Mouse (Mus musculus): ENCODE measurements around the gene Fam129b. TPM values are rescaled to one million over a fixed set of nuclear protein-coding genes. Genes with fewer than 3 reads are reported as not detected.

Gene Fam129b
- polyA plus RNA-seq, 1 experiment from 2014 or later = 7.0 TPM

DNA sequence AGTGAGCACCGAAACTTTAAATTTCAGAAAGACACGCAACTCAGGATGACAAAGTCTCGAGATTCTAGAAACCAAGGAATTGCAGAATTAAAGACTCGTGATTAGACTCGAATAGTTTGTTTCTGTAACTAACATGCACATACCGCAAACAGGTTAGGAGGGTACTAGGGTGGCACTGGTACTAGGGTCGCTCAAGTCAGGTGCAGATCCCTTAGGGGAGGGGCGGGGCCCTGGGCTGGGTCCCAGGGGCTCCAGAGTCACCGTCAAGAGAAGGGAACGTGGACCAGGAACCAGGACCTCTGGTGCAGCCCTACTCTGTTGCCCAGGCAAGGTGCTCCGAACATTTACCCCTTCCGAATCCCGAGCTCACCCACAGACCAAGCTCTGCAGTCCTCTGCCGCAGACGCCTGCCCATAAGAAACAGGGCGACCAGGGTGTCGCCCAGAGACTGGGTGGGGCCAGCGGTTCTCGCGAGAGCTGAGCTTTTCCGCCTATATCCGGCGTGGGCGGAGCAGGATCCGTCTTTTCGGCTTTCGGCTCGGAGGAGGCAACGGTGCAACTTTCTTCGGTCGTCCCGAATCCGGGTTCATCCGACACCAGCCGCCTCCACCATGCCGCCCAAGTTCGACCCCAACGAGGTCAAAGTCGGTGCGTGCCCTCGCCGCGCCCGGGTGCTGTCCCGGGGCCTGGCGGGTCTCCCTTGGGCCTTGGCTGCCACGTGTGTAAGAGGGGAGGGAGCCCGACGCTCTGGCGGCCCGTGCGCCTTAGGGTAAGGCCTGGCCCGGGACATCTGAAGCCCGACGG, 85.5 kb downstream of the Fam129b start, which contains the start of the genes Rpl12 and Lrsam1:
TSS of gene Rpl12 (plus strand) at position 368 of the 804 bp plus-strand sequence.
TSS of gene Lrsam1 (minus strand) at position 423 of the 804 bp plus-strand sequence.
- peaks cover 62% of the 10 kb centered on the region for H3K4me1 ChIP-seq (replicated peaks)
- peak within 1 kb of the TSS; percentile 95 for H3K27ac ChIP-seq
- no peaks in the 10 kb centered on the region for H3K9me3 ChIP-seq (replicated peaks)
- peak within 1 kb of the TSS; percentile 84 for H3K4me3 ChIP-seq (replicated peaks)
- H3K36me3 ChIP-seq = peaks cover 32% of the 10 kb centered on the region
- H3K27me3 ChIP-seq = no peaks in the 10 kb centered on the region
- peak; percentile 85 for ATAC-seq (ENCODE audit: low read depth)
- peak; percentile 89 for DNase-seq
- peak within 1 kb of the TSS; percentile 95 for H3K9ac ChIP-seq
- 3% methylated on average over 55 of the region's 55 CpGs for WGBS (ENCODE audit: insufficient replicate concordance)
- H3K4me2 ChIP-seq = peak within 1 kb of the TSS; percentile 97

DNA sequence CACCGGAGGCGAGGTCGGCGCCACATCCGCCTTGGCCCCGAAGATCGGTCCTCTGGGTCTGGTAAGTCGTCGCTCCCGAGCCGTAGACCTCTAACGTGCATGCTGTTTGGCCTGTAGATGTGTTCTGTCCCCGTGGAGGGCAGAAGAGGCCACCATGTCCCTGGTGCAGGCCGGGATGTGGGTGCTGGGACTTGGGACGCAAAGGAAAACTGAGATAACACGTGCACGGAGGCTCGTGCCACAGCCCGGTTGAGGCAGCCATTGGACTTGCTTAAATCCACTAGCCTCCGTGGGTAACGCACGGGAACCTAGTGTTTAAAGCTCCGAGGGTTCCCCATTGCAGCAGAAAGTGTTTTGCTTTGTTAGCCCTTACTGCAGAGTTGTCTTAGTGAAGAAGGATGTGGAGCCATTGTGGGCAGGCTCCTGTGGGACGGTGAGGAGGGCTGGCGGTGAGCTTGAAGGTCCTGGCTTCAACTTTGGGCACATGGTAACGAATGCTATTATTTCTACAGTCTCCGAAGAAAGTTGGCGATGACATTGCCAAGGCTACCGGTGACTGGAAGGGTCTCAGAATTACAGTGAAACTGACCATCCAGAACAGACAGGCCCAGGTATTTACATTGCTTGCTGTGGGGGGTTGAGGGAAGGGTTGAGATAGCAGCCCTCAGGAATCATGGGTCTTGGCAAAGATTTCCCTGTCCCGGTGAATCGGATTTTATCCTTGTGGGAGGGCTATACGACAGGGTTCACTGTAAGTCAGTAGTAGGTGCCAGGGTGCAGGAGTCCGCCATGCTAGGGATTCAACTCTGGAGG, 86.4 kb downstream of the Fam129b start:
- peaks cover 30% of the 10 kb centered on the region for H3K36me3 ChIP-seq
- under 1% methylated on average over 33 of the region's 33 CpGs for WGBS (ENCODE audit: insufficient replicate concordance)
- H3K4me1 ChIP-seq (replicated peaks) = peaks cover 65% of the 10 kb centered on the region
- H3K27ac ChIP-seq = peak overlapping the region; percentile 95
- H3K9me3 ChIP-seq (replicated peaks) = no peaks in the 10 kb centered on the region
- peak overlapping the region; percentile 97 for H3K4me2 ChIP-seq
- ATAC-seq (ENCODE audit: low read depth) (no peak), DNase-seq (no peak)
- no peaks in the 10 kb centered on the region for H3K27me3 ChIP-seq
- H3K9ac ChIP-seq = peak overlapping the region; percentile 95
- peak overlapping the region; percentile 84 for H3K4me3 ChIP-seq (replicated peaks)

DNA sequence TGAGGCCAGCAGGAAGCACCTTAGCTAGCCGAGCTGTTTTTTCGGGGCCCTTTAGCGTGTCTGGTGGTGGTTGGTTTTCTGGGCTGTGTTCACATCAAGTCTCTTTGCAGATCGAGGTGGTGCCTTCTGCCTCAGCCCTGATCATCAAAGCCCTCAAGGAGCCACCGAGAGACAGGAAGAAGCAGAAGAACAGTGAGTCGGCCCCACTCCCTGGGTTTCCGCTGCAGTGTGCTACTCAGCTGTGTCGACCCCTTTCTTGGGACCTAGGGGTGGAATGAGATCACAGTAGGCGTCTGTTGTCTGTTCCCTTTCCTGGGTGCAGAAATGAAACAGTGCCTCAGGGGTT, 86.9 kb downstream of the Fam129b start:
- H3K4me3 ChIP-seq (replicated peaks) = peak overlapping the region; percentile 84
- ATAC-seq (ENCODE audit: low read depth) = no peak
- DNase-seq = no peak
- peaks cover 71% of the 10 kb centered on the region for H3K4me1 ChIP-seq (replicated peaks)
- peak overlapping the region; percentile 97 for H3K4me2 ChIP-seq
- H3K9ac ChIP-seq = peak overlapping the region; percentile 95
- peak overlapping the region; percentile 95 for H3K27ac ChIP-seq
- H3K9me3 ChIP-seq (replicated peaks) = no peaks in the 10 kb centered on the region
- no peaks in the 10 kb centered on the region for H3K27me3 ChIP-seq
- WGBS (ENCODE audit: insufficient replicate concordance) = 2% methylated on average over 9 of the region's 9 CpGs
- H3K36me3 ChIP-seq = peaks cover 30% of the 10 kb centered on the region

DNA sequence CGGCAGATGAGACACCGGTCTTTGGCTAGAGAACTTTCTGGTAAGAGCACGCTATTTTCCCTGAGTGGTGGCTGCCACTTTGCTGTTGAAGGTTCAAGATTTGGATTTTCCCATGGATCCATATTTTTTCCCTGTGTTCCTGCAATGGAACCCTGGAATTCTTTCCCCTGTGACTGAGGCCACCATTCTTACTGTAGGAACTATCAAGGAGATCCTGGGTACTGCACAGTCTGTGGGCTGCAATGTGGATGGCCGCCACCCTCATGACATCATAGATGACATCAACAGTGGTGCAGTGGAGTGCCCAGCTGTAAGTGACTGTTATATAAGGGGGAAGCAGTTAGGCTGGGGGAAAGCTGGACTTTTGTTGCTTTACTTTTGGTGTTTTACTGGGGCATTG, 87.6 kb downstream of the Fam129b start:
- Histone ChIP-seq H3K27ac (peak overlapping the region; percentile 95), H3K27me3 (no peaks in the 10 kb centered on the region), H3K4me2 (peak overlapping the region; percentile 97), H3K9ac (peak overlapping the region; percentile 95), H3K4me1 (replicated peaks) (peaks cover 76% of the 10 kb centered on the region), H3K36me3 (peaks cover 30% of the 10 kb centered on the region), H3K9me3 (replicated peaks) (no peaks in the 10 kb centered on the region), H3K4me3 (replicated peaks) (peak overlapping the region; percentile 84)
- WGBS (ENCODE audit: insufficient replicate concordance) = 30% methylated on average over 4 of the region's 4 CpGs
- no peak for ATAC-seq (ENCODE audit: low read depth)
- no peak for DNase-seq

DNA sequence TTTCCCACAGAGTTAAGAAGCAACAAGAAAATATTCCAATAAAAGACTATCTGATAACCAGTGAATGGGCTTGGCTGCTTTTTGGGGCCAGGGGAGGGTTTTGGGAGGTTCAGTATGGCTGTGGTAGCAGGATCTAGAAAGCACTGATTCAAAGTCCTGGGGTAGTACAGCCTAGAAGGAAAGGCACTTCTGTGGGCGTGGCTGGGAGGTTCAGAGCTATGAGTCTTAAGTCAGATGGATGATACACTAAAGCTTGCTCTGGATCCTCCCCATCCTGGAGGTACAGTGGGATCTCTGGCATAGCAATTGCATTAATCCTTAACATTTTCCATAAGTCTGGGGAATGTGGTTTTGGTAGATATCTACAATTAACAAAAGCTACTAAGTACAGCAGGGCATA, 88.1 kb downstream of the Fam129b start:
- WGBS (ENCODE audit: insufficient replicate concordance) = 32% methylated on average over 1 of the region's 1 CpGs
- peak overlapping the region; percentile 95 for H3K9ac ChIP-seq
- peaks cover 30% of the 10 kb centered on the region for H3K36me3 ChIP-seq
- H3K27ac ChIP-seq = peak overlapping the region; percentile 95
- ATAC-seq (ENCODE audit: low read depth) (no peak), DNase-seq (no peak)
- H3K4me2 ChIP-seq = peak overlapping the region; percentile 97
- no peaks in the 10 kb centered on the region for H3K27me3 ChIP-seq
- no peaks in the 10 kb centered on the region for H3K9me3 ChIP-seq (replicated peaks)
- peak overlapping the region; percentile 84 for H3K4me3 ChIP-seq (replicated peaks)
- H3K4me1 ChIP-seq (replicated peaks) = peaks cover 76% of the 10 kb centered on the region

DNA sequence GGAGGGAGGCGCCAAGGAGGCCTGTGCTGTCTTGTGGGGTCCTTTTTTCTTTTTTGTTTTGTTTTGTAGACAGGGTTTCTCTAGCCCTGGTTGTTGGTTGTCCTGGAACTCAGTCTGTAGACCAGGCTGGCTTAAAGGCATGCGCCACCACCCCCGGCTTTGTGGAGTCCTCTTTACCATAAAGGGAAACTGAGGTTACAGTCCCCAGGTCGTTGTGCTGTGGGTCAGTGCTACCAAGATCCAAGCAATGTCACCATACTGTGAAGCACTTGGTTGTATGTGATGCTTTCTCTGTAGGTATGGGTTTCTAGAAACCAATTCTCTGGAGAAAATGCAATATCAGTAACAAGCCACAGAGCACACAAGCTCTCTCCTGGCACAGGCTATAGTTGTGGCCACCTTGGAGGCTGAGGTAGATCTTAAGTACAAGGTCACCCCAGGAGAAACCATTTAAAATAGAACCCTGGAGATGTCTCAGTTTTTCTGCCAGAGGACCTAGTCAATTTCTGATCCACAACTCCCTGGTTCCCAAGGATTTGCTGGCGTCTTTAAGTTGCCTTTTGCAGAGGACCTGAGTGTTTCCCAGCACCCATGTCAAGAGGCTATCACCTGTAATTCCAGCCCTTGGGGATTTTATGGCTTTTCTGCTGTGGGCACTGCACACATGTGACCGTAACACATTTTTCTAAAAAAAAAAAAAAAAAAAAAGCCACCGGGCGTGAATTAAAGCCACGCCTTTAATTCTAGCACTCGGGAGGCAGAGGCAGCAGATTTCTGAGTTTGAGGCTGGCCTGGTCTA, 88.9 kb downstream of the Fam129b start:
- H3K4me1 ChIP-seq (replicated peaks) = peaks cover 72% of the 10 kb centered on the region

DNA sequence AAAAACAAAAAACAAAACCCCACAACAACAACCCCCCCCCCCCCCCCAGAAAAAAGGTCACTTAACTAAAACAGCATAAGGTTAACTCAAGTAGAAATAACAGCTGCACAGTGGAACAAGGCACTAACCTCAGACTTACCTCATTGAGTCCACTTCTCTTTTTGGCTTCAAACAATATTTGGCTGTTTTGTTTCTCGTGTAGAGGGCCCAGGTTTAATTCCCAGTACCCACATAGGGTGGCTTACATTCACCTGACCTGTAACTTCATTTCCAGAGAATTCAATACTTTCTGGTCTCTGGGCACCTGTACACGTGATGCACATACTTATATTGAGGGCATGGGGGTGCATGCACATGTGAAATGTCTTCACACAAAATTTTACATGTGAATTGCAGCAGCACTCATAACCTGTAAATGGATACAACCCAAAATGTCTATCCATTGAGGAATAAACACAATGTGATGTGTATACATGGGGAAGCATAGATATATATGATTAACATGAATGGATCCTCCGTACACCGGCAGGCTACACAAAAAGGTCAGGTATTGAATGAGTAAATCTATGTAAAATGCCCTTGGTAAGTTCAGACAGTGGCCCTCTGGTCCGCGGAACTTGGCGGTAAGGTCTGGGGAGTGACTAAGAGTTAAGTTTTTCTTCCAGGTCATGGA, 89.7 kb downstream of the Fam129b start:
- H3K4me2 ChIP-seq = peak overlapping the region; percentile 97
- no peaks in the 10 kb centered on the region for H3K9me3 ChIP-seq (replicated peaks)
- ATAC-seq (ENCODE audit: low read depth) = no peak
- H3K4me1 ChIP-seq (replicated peaks) = peaks cover 66% of the 10 kb centered on the region
- H3K9ac ChIP-seq = peak overlapping the region; percentile 87
- peaks cover 30% of the 10 kb centered on the region for H3K36me3 ChIP-seq
- 5% methylated on average over 7 of the region's 7 CpGs for WGBS (ENCODE audit: insufficient replicate concordance)
- no peak for DNase-seq
- peak overlapping the region; percentile 81 for H3K4me3 ChIP-seq (replicated peaks)
- no peaks in the 10 kb centered on the region for H3K27me3 ChIP-seq
- H3K27ac ChIP-seq = peak overlapping the region; percentile 95

More for the DNA sequence above, 88.9 kb downstream of the Fam129b start:
- ATAC-seq (ENCODE audit: low read depth) = no peak
- Histone ChIP-seq H3K9me3 (replicated peaks) (no peaks in the 10 kb centered on the region), H3K27ac (peak overlapping the region; percentile 95), H3K9ac (peak overlapping the region; percentile 95), H3K4me3 (replicated peaks) (peak overlapping the region; percentile 84), H3K27me3 (no peaks in the 10 kb centered on the region), H3K36me3 (peaks cover 30% of the 10 kb centered on the region), H3K4me2 (peak overlapping the region; percentile 97)
- 21% methylated on average over 10 of the region's 10 CpGs for WGBS (ENCODE audit: insufficient replicate concordance)
- no peak for DNase-seq

DNA sequence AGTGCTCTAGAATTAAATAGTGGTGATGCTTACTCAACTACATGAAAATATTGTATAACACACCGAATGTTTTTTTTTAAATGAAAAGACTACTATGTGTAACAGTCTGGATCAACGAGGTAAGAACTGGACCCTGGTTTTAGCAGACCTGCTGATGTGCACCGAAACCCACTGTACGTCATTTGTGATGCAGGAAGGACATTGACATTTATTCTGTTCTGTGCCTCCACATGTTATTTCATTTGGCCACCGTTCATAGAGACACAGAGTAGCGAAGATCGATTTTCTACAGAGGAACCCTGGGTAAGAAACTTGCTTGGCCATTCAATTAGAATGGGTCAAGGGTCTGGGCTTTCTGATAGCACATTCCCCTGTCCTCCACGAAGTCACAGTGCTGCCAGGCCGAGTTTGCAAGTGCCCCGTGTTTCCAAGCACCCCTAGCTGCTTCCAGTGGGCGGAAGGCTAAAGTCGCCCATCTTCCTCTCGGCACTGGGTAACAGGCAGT, 90.3 kb downstream of the Fam129b start:
- ATAC-seq (ENCODE audit: low read depth) (no peak), DNase-seq (no peak)
- Histone ChIP-seq H3K4me3 (replicated peaks) (peak overlapping the region; percentile 81), H3K36me3 (peaks cover 30% of the 10 kb centered on the region), H3K9me3 (replicated peaks) (no peaks in the 10 kb centered on the region), H3K27ac (peak overlapping the region; percentile 95), H3K4me2 (peak overlapping the region; percentile 97), H3K27me3 (no peaks in the 10 kb centered on the region), H3K9ac (peak overlapping the region; percentile 87), H3K4me1 (replicated peaks) (peaks cover 60% of the 10 kb centered on the region)
- WGBS (ENCODE audit: insufficient replicate concordance) = 6% methylated on average over 13 of the region's 13 CpGs

DNA sequence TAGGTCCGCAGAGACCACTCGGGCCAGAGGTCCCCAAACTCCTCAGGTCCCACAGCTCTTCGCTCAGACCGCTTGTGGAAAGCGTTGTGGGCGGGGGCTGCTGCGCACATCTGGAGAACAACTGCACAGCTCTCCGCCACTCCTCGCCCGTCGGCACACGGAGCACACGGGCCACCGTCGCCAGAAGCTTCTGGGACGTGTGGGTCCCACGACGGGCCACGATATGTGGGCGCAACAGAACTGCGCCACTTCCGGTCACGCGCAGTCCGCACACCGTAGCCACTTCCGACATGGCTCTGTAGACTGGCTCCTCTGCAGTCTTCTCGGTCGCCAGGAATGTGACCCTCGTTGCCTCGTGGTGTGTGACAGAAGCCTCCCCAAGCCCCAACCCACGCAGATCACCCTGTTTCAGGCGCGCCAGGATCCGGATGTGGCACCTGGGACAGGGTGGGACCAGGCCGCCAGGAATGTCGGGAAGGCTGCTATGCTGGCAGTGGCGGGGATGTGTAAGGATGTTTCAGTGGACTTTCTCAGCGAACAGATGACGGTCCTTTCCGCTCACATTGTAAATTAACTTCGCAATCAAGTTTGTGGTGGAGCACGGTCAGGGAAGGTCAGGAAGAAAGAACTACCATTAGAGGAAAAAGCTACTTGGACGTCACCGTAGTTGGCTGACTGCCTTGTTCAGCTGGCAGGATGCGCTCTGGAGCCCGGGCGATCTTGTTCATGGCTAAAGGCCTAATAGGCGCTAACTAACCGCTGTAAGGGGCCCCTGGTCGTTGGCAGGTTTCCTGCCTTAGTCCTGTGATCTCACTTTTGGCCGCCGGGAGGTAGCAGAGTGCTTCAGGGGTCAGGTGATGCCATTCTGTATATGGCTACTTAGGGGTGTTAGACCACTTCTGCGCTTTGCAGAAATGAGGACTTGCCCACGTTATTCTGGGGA, 91.0 kb downstream of the Fam129b start:
- peak; percentile 73 for DNase-seq
- Histone ChIP-seq H3K27me3 (no peaks in the 10 kb centered on the region), H3K36me3 (peaks cover 29% of the 10 kb centered on the region), H3K9ac (peak overlapping the region; percentile 87), H3K4me3 (replicated peaks) (peak overlapping the region; percentile 81), H3K9me3 (replicated peaks) (no peaks in the 10 kb centered on the region), H3K27ac (peak overlapping the region; percentile 95), H3K4me2 (peak overlapping the region; percentile 97), H3K4me1 (replicated peaks) (peaks cover 56% of the 10 kb centered on the region)
- ATAC-seq (ENCODE audit: low read depth) = peak; percentile 80
- WGBS (ENCODE audit: insufficient replicate concordance) = under 1% methylated on average over 55 of the region's 55 CpGs

Data from liver, embryonic 13.5 days (tissue).